Mouse (Mus musculus) limb, embryonic 10.5 days (tissue): Measurements from ENCODE around the gene N4bp2. TPM values are rescaled to one million over a fixed set of nuclear protein-coding genes. Genes with fewer than 3 reads are reported as not detected.

Experiments used
- DNase-seq: peaks from one replicate; pipeline ENCODE4 v3.0.0-alpha.2; 2017; ENCODE audit warnings: low spot score
- H3K27ac ChIP-seq: fragments of 300-500 bp; sonication (generic); 2 replicates; pipeline ENCODE4 v1.5.1; 2016; ENCODE audit warnings: mild to moderate bottlenecking
- H3K27me3 ChIP-seq: fragments of 300-500 bp; sonication (generic); 2 replicates; pipeline ENCODE4 v1.6.1; 2016; ENCODE audit warnings: low read depth, mild to moderate bottlenecking; ENCODE audit not compliant: poor library complexity, severe bottlenecking
- H3K36me3 ChIP-seq: fragments of 300-500 bp; sonication (generic); 2 replicates; pipeline ENCODE4 v1.6.1; 2016; ENCODE audit warnings: mild to moderate bottlenecking, moderate library complexity
- H3K4me1 ChIP-seq: fragments of 300-500 bp; sonication (generic); 2 replicates; pipeline ENCODE4 v1.6.1; 2016
- H3K4me3 ChIP-seq: fragments of 300-500 bp; sonication (generic); 2 replicates; pipeline ENCODE4 v1.5.1; 2016; ENCODE audit warnings: mild to moderate bottlenecking, moderate library complexity
- H3K9me3 ChIP-seq: fragments of 300-500 bp; sonication (generic); replicated peaks from 2 replicates; pipeline ENCODE4 v1.6.1; 2016; ENCODE audit warnings: mild to moderate bottlenecking
- WGBS: fragments of 180-500 bp; shearing (Covaris S2); methylation state at CpG from one replicate; pipeline ENCODE4 v1.1.7; 2016; 5-methylcytosine and 5-hydroxymethylcytosine counted together
- polyA plus RNA-seq: library from polyadenylated mRNA; unstranded; fragments of >200 nt; fragmentation: Nextera tagmentation; extraction: Ambion mirVana; gene quantifications from 2 replicates; pipeline ENCODE4 v1.2.1, GENCODE M21; 2016

Gene N4bp2
- polyA plus RNA-seq, 1 experiment from 2014 or later: 39.8 TPM

- 89% methylated on average over 7 of the region's 7 CpGs for WGBS
Observed at GRCm38 (mm10) chr5:65862217-65862927, 99.1 kb downstream of the N4bp2 start.

GRCm38 (mm10) chr5:65863349-65863749 is 100.0 kb downstream of the N4bp2 start:
- DNase-seq: no peak
- H3K36me3 ChIP-seq: no peaks in the 10 kb centered on the region
- H3K9me3 ChIP-seq: no peaks in the 10 kb centered on the region
- H3K4me3 ChIP-seq: no peak overlapping the region
- 85% methylated on average over 12 of the region's 12 CpGs for WGBS
- no peaks in the 10 kb centered on the region for H3K27me3 ChIP-seq
- no peak overlapping the region for H3K27ac ChIP-seq
- peaks cover 5% of the 10 kb centered on the region; the same call in 1 of the 2 replicates for H3K4me1 ChIP-seq

More at GRCm38 (mm10) chr5:65862217-65862927, 99.1 kb downstream of the N4bp2 start:
- DNase-seq: no peak
- Histone ChIP-seq H3K27ac (no peak overlapping the region), H3K9me3 (no peaks in the 10 kb centered on the region), H3K4me3 (no peak overlapping the region), H3K27me3 (no peaks in the 10 kb centered on the region), H3K36me3 (no peaks in the 10 kb centered on the region), H3K4me1 (peaks cover 6% of the 10 kb centered on the region; the same call in 1 of the 2 replicates)

DNA sequence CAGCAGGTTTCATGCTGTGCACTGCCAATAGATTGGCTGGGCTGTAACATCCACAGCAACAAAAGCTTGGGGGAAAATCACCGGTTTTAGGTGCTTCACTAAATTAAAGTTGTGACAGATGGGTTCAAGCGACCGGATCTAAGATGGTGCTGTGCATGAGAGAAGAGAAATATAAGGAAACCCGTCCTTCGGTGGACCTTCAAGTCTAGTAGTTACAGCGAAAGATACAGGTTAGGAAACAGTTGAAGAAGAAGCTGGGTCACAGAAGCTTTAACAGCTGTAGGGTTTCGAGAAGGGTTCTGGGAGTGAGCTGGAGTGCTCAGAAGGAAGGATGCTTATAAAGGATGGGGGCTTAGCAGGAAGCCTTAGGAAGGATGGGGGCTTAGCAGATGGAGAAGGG is 101.2 kb downstream of the N4bp2 start:
- DNase-seq: no peak
- no peak overlapping the region for H3K27ac ChIP-seq
- 92% methylated on average over 7 of the region's 7 CpGs for WGBS
- no peak overlapping the region for H3K4me3 ChIP-seq
- H3K4me1 ChIP-seq: no peaks in the 10 kb centered on the region
- no peaks in the 10 kb centered on the region for H3K27me3 ChIP-seq
- no peaks in the 10 kb centered on the region for H3K36me3 ChIP-seq
- H3K9me3 ChIP-seq: no peaks in the 10 kb centered on the region

GRCm38 (mm10) chr5:65864946-65865345 is 101.6 kb downstream of the N4bp2 start:
- H3K27me3 ChIP-seq: no peaks in the 10 kb centered on the region
- H3K36me3 ChIP-seq: no peaks in the 10 kb centered on the region
- H3K4me1 ChIP-seq: no peaks in the 10 kb centered on the region
- no peak overlapping the region for H3K4me3 ChIP-seq
- WGBS: 86% methylated on average over 3 of the region's 3 CpGs
- H3K27ac ChIP-seq: no peak overlapping the region
- no peak for DNase-seq
- H3K9me3 ChIP-seq: no peaks in the 10 kb centered on the region

DNA sequence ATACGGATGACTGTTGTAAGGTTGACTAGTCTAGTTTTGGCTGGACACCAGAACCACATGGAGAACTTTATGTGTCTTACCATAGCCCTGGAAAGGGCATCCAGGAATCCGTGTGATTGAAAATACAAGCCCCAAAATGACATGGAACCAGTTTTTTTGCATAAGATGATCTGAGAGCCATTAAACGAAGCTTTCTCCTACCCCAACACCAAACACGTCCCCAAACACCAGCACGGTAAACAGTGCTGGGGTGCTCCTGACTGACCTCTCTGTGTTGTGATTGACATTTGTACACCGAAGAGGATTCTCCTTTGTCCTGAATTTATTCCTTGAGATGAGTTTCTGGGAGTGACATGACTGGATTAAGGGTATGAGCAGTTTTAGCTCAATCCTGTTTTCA is 103.3 kb downstream of the N4bp2 start:
- WGBS: 94% methylated on average over 6 of the region's 6 CpGs
- H3K36me3 ChIP-seq: no peaks in the 10 kb centered on the region

DNA sequence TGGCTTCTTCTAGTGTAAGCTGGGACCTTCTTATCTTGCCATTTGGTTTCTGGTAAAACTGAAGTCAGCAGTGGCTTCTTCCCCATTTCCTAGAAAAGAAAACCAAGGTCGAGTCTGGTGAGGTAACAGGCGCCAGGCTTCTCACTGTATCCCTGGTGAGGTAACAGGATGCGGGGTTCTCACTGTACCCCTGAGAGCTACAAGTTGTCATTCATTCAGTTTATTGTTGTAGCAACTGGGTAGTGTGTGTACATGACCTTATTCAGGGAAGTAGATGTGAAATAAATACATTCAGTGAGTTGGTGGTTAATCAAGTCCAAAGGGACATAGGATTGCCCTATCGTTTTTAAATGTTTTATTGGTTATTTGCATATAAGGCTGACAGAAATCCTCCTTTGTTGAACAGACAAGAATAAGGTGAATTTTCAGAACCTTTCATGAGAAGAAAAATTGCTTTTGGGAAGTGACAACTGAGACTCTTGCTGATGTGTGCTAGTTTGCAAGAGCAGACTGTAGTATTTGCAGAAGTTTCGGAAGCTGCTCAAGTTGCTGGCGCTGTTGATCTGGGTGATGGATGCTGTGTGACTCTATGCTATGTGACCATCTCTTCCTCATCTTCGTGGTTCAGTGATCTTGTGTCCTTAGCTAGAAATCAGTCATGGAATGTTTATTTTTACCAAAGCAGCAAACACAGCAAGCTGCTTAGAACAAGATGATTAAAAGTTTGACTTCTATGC is 104.2 kb downstream of the N4bp2 start:
- WGBS: 87% methylated on average over 7 of the region's 7 CpGs
- H3K36me3 ChIP-seq: no peaks in the 10 kb centered on the region
- H3K4me3 ChIP-seq: no peak overlapping the region
- no peak for DNase-seq
- no peaks in the 10 kb centered on the region for H3K27me3 ChIP-seq
- no peaks in the 10 kb centered on the region for H3K9me3 ChIP-seq
- H3K4me1 ChIP-seq: no peaks in the 10 kb centered on the region
- no peak overlapping the region for H3K27ac ChIP-seq

More for the DNA sequence above, 103.3 kb downstream of the N4bp2 start:
- Histone ChIP-seq H3K4me3 (no peak overlapping the region), H3K27ac (no peak overlapping the region), H3K27me3 (no peaks in the 10 kb centered on the region), H3K4me1 (no peaks in the 10 kb centered on the region), H3K9me3 (no peaks in the 10 kb centered on the region)
- no peak for DNase-seq

DNA sequence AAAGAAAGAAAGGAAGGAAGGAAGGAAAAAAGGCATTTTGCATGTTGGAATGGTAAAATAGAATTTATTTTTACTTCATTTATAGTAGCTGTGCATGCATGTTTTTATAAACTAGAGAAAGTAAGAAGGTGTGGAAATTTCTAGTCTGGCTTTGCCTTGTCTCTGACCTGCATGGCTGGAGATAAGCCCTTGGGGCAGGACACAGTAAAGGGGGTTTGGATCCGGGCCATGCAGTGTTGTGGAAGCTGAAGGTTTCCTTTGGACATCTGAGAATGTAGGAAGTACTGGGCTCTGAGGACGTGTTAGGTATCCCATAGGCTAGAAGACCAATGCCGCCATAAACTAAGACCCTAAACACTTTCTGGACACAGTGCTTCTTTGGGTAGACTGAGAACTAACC is 105.1 kb downstream of the N4bp2 start:
- H3K9me3 ChIP-seq: no peaks in the 10 kb centered on the region
- no peaks in the 10 kb centered on the region for H3K36me3 ChIP-seq
- no peaks in the 10 kb centered on the region for H3K27me3 ChIP-seq
- H3K4me1 ChIP-seq: no peaks in the 10 kb centered on the region
- 73% methylated on average over 3 of the region's 3 CpGs for WGBS
- no peak for DNase-seq
- no peak overlapping the region for H3K27ac ChIP-seq
- H3K4me3 ChIP-seq: no peak overlapping the region

DNA sequence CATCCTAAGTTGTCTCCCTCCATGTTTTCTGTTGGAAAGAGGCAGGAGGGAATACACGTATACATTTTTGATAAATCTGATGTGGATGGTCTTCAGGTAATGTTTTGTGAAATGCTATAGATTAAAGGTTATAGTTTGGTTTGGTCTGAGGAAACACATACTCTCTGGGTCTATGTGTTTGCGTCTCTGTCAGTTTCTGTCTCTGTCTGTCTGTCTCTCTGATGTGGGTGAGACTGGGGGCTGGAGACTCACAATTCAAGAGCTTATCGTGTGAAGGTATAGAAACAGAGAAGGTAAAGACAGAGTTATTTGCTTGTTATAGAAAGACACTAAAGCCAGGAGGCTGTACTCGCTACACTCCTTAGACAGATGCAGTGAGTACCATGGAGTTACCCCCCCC is 106.3 kb downstream of the N4bp2 start:
- Histone ChIP-seq H3K27me3 (no peaks in the 10 kb centered on the region), H3K9me3 (no peaks in the 10 kb centered on the region), H3K4me3 (no peak overlapping the region), H3K27ac (no peak overlapping the region), H3K36me3 (no peaks in the 10 kb centered on the region), H3K4me1 (no peaks in the 10 kb centered on the region)
- 83% methylated on average over 4 of the region's 4 CpGs for WGBS
- no peak for DNase-seq

- Histone ChIP-seq H3K9me3 (no peaks in the 10 kb centered on the region), H3K4me3 (no peak overlapping the region), H3K27ac (no peak overlapping the region), H3K27me3 (no peaks in the 10 kb centered on the region), H3K4me1 (no peaks in the 10 kb centered on the region), H3K36me3 (no peaks in the 10 kb centered on the region)
- DNase-seq: no peak
- 89% methylated on average over 13 of the region's 13 CpGs for WGBS
Observed at GRCm38 (mm10) chr5:65871276-65871875, 108.1 kb downstream of the N4bp2 start.

DNA sequence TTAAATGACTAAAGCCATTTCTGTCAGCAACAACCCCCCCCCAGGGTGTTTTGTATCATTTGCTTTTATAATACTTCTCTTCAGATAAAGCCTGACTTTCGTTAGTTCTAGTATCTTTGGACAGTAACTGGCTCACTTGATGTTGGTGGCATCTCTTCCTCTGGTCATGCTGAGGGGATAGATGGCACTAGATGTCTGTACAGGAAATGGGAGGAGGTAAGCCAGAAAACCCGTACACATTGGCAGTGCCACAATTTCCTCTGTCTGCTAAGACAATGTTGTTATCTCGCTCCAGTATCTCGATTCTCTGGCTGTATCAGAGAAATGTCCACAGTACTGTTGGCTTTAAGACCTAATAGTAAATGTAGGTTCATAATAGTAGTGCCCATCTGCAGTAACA is 109.9 kb downstream of the N4bp2 start:
- no peak for DNase-seq
- H3K9me3 ChIP-seq: no peaks in the 10 kb centered on the region
- H3K4me1 ChIP-seq: no peaks in the 10 kb centered on the region
- no peaks in the 10 kb centered on the region for H3K27me3 ChIP-seq
- WGBS: 82% methylated on average over 4 of the region's 4 CpGs
- H3K27ac ChIP-seq: no peak overlapping the region
- H3K36me3 ChIP-seq: no peaks in the 10 kb centered on the region
- H3K4me3 ChIP-seq: no peak overlapping the region

DNA sequence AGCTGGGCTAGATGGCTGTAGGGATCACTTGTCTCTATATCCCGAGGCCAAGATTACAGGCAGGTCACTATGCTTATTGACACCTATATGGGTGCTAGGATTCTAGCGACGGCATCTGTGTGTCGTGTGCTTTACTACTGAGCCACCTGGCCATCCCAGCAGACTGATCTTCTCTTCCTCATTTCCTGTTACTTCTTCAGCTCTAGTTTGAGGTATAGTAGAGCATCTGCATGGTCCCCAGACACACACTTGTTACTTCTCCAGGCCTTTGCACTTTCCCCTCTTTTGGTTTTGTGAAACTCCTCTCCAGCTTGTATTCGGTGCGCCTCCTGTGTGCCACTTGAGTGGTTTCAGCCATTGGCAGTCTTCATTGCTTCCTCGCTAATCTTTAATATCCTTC is 111.9 kb downstream of the N4bp2 start:
- WGBS: 91% methylated on average over 7 of the region's 7 CpGs

DNA sequence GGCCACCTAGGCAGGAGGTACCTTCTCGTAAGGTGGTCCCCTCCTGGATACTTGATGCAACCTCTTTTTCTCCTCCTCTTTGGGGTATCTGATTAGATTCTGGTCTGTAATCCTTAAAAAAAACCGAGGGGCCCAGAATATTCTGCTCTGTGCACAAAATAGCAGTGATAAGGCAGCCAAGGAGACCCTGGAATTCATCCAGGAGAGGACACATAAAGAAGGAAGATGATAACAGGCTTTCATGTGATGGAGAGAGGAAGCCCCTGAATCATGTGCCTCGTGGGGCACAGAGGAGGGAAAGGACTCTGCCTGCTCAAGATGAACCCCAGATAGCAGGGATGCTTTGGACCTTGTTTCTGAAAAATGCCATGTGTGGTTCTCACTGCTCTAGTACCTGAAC is 115.0 kb downstream of the N4bp2 start:
- H3K27ac ChIP-seq: no peak overlapping the region
- H3K27me3 ChIP-seq: no peaks in the 10 kb centered on the region
- DNase-seq: no peak
- H3K4me1 ChIP-seq: no peaks in the 10 kb centered on the region
- H3K36me3 ChIP-seq: no peaks in the 10 kb centered on the region
- no peaks in the 10 kb centered on the region for H3K9me3 ChIP-seq
- WGBS: 73% methylated on average over 3 of the region's 3 CpGs
- no peak overlapping the region for H3K4me3 ChIP-seq

More for the DNA sequence above, 111.9 kb downstream of the N4bp2 start:
- H3K4me1 ChIP-seq: no peaks in the 10 kb centered on the region
- H3K27ac ChIP-seq: no peak overlapping the region
- H3K9me3 ChIP-seq: no peaks in the 10 kb centered on the region
- no peaks in the 10 kb centered on the region for H3K27me3 ChIP-seq
- no peak for DNase-seq
- H3K36me3 ChIP-seq: no peaks in the 10 kb centered on the region
- H3K4me3 ChIP-seq: no peak overlapping the region
